Mouse (Mus musculus) heart, adult 2 months (tissue): ENCODE data around the gene Anks1.

Experiments
- CTCF ChIP-seq: fragments of 200-600 bp; IDR thresholded peaks from 2 replicates; pipeline ENCODE4 v1.8.1; 2022; ENCODE audit warnings: antibody characterized with exemption, mild to moderate bottlenecking, moderate library complexity
- EP300 ChIP-seq: fragments of 200-500 bp; IDR thresholded peaks from 2 replicates; pipeline ENCODE4 v1.6.1; 2011; ENCODE audit warnings: low read depth, low read length, control low read depth; ENCODE audit not compliant: insufficient read depth
- POLR2A ChIP-seq: fragments of 200-500 bp; IDR thresholded peaks from 2 replicates; pipeline ENCODE4 v1.6.1; 2011; ENCODE audit warnings: mild to moderate bottlenecking, low read depth, low read length, control low read depth; ENCODE audit not compliant: insufficient read depth

DNA sequence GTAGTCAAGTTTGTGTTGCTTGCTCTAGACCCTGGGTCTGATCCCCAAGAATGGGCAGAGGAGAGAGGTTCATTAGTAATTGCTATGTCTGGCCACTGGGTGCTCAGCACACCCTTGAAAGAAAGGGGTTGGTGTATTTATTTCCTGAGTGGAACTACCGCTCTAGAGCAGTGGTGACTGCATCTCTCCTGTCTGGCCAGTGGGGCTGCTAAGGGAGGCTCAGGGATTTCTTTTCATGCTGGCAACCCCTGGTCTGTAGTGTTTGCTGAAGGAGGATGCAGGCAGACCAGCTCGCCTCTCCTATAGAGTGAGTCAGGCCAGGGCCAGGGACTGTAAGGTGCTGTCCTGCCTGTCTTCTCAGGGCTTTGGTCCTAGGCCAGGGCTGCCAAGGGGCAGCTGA, 38.0 kb downstream of the Anks1 start:
- no peak for TF ChIP-seq POLR2A
- peak; percentile 14; the same call in 1 of the 2 replicates for TF ChIP-seq CTCF
- TF ChIP-seq EP300, result no peak
